Mouse (Mus musculus): ENCODE data around the gene Mfap4.

Mfap4 gene

DNA sequence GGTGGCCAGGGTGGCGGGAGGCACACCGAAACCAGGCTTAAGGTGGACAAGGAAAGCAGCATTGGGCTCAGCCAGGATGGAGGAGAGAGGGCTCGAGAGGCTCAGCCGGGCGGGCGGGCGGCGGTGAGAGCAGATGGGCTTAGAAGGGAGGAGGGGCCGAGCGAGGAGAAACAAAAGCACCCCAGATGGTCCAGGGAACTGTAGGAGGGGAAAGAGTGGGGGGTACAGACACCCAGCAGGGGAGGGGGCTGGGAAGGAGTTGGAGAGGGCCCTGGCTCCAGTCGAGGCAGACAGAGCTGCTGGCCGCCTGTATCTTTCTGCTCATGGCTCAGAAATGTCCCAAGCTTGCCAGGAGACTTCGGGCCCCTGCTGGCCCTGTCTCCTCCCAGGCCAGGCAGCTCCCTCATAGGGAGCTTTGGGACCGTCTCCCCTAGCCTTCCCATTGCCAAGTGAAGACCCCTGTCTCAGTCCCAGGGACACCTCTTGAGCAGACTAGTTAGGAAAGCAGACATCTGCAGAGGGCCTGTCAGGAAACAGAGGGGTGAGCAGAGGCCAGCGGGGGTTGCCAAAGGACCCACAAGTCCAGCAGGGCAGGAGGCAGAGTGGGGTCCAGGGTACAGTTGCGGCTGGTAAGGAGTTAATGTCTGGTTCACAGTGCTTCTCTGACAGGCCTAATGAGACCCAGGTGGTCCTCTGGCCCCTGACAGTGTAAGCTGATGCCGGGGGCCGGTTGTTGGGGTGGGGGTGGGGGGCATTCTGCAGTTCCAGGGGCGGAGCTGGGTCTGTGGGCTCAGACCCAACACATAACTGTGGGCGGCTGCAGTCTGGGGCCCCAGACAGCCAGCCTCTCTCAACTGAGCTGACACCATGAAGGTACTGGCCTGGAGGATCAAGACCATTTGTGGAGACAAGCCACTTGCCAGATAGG is at the start of gene Mfap4:
TSS of gene Mfap4 (plus strand) at position 819 of the 928 bp plus-strand sequence.
- no peak for DNase-seq (ENCODE audit: low read depth)

DNA sequence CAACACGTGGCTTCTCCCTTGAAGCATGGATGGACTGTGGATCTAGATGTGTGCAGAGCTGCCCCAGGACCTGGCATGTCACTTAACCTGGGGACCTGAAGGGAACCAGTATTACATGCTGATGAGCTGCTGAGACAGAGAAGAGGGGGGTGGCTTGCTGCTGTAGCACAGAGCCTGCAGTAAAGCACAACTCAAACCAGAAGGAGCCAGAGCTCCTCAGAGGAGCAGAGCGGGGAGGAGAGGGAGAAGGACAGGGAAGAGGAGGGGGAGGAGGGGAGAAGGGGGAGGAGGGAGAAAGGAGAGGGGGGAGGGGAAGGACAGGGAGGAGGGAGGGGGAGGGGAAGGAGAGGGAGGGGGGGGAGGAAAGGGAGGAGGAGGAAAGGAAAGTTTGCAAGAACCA is 48.9 kb upstream of the Mfap4 start:
- DNase-seq (ENCODE audit: low read depth): no peak

DNA sequence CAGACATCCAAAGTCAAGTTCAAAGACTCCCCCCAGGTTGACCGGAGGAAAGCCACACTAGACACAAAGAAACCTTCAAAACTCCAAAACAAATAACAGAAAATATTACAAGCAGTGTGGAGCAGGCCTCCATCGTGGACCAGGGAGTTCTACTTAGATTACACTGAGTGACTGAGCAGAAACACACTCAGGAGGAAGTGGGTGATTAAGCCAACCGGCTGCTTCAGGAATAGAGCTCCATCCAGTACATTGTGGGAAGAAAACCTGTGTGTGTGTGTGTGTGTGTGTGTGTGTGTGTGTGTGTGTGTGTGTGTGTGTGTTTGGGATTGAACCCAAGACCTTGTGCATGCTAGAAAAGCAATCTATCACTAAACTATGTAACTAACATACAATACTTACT is 46.1 kb upstream of the Mfap4 start:
- no peak for DNase-seq (ENCODE audit: low read depth)

DNA sequence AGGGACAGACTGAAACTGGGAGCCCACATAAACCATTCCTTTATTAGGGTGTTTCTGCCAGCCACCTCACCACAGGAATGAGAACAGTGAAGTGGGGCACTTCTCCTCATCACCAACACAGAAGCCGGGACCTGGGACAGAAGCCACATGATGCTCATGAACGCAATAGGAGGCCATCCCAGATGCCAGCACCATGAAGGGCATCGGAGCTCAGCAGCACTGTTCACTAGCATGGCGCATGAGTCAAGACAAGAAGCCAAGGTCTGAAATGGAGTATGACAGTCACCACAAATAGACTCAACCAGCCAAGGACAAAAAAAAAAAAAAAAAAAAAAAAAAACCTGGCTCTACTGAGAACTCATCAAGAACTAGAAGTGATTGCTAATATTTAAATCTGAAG is 44.8 kb upstream of the Mfap4 start:
- no peak for DNase-seq (ENCODE audit: low read depth)

DNA sequence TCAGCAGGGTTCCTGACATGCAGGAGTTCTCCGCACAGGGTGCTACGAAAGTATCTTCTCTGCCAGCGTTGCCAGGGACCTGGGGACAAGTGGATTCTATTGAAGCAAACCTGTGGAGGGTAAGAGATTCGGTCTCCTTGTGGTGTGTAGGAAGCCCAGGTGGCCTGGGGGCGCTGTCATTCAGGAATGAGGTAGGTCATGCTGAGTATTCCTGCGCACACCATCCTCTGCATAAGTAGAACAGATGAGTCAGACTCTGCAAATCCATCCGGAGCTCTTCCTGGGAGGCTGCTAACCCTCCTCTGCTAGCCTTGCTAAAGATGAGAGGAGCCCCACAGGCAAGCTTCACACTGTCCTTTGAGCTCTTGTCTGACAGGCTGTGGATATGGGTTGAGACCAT is 43.6 kb upstream of the Mfap4 start:
- no peak for DNase-seq (ENCODE audit: low read depth)

DNA sequence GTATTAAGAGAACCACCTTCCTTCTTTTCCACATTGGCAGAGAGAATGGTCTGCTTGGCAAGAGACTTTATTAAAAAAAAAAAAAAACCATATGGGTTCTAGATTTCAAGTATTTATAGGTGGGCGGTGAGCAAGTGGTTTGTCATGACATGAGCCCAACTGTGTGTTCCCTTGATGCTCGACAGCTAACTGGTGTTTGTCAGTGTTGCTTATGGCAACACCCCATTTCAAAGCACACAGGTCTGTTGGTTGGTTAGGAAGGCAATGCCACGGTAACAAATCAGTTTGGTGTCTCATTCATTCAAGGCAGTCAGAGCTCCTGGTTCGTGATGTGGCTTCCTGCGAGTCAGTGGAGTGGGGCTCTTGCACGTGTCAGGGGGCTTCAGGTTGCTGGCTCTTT is 41.4 kb upstream of the Mfap4 start:
- no peak for DNase-seq (ENCODE audit: low read depth)

DNA sequence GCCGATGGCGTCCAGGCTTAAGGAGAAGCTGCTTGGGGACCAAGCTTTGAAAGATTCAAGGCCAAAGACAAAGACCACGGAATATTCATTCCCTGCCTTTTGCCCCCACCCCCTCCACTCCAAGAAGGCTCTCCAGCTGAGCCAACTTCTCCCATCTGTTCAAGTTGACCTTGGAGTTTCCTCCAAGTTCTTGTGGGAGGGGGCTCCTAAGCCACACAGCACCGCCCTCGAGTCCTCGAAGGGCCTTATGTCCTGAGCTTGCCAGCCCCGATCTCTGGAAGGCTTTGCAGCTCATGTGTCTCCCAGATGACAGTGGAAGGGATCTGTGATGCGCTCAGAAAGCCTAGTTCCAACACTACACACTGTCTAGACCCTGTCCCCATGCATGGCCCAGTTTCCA is 37.9 kb upstream of the Mfap4 start:
- no peak for DNase-seq (ENCODE audit: low read depth)

DNA sequence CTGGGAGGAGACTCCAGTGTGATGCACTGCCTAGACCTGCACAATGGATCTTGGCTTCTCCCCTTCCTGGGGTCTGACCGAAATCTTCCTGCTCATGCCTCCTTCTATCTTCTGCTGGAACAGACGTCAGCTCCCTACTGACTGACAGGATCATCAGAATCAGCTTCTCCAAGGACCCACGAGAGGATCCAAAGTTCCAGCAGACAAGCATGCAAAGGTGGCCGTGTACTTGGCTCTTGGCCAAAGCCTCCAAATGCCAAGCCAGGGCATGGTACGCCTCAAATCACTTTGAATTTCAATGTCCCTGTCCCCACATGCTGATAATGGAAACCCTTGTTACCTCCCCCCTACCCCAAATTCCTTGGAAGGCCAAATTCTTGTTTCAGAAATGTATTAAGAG is 37.2 kb upstream of the Mfap4 start:
- no peak for DNase-seq (ENCODE audit: low read depth)

DNA sequence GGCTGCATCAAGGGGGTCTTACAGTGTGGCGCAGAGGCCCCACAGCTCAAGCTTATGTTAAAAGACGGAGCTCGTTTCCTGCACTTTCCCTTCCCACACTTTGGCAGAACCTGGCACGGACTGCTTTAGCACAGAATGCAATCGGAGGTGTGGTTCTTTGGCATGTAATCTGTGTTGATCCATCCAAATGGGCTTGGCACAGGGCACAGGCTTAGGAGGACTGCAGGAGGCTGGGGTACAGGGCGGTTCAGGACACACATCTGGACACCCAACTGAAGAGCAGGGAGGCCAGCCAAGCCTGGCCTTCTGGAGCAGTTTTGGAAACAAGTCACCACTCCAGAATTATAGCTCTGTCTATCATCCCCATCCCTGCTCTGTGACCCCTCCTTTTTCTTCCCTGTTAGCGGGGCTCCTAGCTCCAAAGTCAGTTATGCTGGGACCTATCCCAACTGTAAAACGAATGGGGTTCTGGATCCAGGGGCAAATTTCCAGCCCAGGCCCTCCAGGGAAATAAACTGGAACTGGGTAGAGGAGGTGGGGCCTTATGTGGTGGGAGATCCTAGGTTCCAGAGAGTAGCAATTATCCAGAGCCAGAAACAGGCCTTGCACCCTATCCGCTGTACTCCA is 36.5 kb upstream of the Mfap4 start:
- DNase-seq (ENCODE audit: low read depth): no peak

DNA sequence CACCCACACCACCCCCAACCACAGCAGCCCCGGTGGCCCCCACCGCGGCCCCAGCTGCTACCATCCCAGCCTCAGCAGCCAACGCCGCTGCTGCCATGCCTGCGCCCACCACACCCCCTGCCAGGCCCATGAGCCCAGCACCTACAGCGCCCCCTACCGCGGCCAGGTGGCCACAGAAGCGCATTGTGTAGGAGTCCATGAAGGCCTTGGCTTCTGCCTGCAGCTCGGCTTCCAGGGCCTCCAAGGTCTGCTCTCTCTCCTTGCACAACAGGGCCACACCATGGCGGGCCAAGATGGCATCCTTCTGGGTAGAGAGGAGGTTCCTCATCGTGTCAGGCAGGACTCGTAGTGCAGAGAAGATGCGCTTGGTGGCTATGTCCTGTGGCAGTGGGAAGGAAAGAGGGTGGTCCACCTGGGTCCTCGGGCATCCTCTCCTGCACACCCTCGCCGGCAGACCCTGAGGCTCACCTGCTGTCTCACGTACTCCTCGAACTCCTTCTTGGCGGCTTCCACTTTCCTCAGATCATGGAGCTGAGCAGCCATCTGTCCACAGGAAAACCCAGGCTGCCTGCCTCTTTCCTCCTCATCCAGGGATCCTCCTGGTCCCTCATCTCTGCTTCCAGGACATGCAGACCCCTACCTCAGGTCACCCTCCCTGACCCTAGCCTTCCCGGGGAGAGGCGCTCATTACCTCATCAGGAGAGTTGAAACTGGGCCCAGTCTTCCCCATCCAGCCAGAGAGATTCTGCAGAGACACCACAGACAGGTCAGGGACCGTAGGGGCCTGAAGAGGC is 35.5 kb upstream of the Mfap4 start:
- DNase-seq (ENCODE audit: low read depth): no peak

DNA sequence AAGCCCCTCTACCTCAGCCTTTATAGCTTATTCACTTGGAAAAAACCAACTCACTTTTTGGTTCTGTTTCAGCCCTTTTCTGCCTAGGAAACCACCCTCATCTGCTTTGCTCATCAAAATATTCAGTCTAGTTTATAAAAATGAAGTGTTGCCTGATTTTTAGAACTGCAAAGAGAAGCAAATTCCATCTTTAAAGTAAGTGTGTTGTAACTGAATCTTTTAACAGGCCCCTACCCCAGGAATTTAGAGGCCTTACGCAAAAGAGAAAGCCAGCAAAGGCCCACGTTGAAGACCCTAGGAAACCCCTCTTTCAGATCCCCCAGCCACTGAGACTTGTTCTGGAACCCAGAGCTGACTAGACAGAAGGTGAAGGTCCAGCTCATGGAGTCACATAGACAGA is 21.2 kb upstream of the Mfap4 start:
- DNase-seq (ENCODE audit: low read depth): no peak

DNA sequence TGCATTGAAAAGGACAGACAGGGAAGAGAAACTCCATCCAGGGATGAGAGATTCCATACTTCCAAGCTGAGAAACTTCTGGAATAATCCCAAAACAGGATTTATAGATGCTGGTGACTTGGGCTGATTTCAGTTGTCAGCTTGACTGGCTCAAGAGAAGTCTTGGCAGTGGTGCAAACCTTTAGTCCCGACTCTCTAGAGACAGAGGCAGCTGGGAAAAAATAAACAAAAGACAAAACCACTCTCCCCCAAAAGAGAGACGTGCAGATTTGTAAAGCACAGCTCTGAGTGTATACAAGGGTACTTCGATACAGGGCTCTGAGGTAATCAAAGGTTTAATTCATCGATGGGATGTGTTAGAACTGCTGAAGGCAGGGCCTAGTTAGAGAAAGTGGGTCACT is 19.8 kb upstream of the Mfap4 start:
- DNase-seq (ENCODE audit: low read depth): no peak

DNA sequence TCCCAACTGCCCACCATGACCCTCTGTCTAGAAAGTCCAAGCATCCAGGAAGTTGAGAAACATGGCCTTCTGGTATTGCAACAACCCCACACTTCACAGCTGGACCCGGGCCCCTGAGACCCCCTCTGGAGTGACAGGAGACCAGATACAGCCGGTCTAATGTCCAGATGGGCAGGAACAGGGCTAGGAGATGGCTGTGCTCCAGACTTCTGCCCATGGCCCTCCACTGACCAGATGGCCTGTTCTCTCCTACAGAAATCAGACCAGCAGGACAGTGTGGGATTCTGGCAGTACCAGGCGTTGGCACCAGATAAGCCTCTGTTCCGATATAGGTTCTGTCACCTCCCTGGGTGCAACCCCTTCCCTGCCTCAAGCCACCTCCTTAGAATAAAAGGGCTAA is 16.7 kb upstream of the Mfap4 start:
- DNase-seq (ENCODE audit: low read depth): no peak

DNA sequence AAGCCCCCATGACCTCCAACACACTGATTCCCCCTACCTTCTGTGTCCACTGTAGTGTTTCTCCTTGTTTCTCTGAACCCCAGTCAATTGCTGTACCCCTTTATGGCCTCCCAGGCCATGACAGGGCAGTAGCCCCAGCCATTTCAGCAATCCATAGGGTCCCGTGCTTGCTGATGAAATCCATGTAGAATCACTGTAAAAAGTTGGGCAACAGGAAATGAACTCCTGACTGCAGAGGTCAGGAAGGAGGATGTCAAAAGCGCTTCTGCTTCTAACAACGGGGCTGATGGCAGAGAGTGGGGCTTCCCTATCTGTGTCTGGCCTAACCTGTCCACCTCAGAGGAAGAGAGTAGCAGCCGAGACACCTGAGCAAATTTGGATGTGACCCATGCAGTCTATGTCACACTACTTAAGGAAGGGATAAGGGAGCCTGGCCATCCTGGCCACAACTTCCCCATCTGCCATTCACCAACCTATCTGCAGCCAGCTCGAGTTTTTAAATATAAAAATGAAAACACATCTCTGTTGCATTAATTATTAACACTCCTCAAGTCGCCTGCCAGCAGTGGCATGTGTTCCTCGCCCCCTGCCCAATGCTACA is 15.8 kb upstream of the Mfap4 start:
- DNase-seq (ENCODE audit: low read depth): no peak

DNA sequence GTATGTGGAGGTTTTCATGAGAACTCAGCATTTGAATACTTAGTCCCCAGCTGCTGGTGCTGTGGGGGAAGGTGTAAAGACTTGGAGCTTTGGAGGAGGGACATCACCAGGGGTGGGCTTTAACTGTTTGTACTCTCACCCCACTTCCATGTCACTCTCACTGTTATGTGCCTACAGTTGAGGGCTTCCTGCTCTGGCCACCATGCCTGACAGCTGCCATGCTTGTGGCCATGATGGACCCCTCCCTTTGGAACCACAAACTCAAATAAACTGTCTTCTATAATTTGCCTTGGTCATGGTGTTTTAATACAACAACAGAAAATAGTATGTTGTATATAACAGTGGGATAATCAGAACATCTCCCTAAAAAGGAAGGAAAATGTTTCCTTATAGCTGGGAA is 14.4 kb upstream of the Mfap4 start:
- no peak for DNase-seq (ENCODE audit: low read depth)

DNA sequence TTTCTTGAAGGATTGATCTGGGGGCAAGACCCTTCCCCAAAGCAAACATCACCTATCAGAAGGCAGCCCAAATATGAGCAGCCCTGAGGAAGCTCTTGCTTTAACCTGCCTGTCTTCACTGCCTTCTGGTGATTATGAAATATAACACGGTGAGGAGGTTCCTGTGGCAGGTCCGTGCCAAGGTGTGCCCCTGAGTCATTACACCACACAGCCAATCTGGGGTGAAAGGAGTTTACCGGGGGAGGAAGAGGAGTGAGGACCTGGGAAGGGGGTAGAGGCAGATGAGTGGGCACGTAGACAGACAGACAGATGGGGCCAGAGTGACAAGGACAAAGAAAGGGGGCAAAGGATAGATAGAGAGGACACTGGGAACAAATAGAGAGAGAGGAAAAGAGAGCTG is 11.6 kb upstream of the Mfap4 start:
- no peak for DNase-seq (ENCODE audit: low read depth)

DNA sequence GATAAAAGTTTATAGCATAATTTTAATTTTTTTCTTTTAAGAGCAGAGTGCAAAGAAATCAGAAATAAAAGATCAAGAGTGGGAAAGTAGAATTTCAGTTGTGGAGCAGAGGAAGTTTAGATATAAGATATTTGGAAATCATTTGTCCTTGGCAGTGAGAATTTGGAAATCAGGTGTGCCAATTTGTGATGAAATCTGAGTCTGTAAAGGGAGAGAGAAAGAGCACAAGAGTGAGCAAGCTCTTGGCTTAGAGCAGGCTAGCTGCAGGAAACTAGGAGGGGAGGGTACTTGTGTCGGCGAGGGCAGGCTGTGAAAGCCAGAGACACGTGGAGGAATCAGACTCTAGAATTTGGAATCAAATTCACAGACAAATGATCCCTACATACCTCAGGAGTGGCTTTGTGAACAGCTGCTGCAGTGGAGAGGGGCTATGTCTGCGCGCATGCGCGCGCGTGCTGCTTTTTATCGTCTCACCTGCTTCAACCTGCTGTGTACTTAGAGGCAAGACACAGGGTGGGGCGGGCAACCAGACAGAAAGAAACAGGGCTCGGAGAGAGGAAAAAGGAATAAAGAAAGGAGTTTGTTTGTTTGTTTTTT is 8.3 kb upstream of the Mfap4 start:
- no peak for DNase-seq (ENCODE audit: low read depth)

DNA sequence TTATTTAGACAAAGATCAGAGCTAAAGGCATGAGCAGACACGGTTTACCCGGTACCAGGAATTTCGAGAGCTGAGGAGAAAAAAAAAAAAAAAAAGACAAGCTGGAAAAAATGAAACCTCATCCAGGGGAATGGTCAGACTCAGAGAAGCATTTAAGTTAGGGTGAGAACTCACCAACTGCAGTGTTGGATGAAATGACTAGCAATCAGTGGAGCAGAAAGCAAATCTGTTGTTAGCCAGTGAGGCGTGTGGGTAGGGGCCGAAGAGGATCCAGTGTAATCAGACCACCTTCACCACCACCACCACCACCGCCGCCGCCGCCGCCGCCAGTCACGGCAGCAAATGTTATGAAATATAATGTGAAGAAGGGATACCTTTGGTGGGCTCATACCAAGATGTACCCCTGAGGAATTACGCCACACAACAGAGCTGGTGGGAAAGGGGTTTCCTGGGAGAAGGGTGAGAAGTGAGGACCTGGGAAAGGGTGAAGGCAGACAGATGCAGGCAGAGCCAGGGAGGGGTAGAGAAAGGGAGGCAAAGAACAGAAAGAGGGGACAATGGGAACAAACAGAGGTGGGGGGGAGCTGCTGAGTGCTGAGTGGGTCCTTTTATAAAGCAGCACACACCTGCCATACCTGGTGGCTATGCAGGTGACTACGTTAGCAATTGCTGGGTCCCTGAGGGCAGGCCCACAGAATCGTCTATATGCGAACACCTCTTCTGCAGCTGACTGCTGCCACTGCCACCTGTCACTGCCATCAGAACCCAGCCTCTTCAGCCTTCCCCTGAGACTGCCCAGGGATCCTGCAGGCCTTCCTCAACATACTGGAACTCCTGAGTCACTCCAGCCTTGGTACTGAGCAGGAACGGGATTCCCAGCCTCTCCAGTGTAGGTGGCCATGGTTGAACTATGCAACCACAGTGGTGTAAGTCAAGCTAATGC is 7.4 kb upstream of the Mfap4 start:
- DNase-seq (ENCODE audit: low read depth): no peak

DNA sequence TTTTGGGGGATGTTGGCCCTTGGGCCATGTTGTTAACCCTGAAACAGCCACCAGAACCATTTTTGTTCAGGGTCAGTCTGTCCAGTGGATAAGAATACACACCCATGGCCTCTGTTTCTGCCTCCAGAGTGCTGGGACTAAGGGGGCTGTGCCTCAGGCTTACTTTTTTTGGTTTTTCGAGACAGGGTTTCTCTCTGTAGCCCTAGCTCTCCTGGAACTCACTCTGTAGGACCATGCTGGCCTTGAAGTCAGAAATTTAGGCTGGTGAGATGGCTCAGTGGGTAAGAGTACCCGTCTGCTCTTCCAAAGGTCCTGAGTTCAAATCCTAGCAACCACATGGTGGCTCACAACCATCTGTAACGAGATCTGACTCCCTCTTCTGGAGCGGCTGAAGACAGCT is 6.4 kb upstream of the Mfap4 start:
- DNase-seq (ENCODE audit: low read depth): no peak

DNA sequence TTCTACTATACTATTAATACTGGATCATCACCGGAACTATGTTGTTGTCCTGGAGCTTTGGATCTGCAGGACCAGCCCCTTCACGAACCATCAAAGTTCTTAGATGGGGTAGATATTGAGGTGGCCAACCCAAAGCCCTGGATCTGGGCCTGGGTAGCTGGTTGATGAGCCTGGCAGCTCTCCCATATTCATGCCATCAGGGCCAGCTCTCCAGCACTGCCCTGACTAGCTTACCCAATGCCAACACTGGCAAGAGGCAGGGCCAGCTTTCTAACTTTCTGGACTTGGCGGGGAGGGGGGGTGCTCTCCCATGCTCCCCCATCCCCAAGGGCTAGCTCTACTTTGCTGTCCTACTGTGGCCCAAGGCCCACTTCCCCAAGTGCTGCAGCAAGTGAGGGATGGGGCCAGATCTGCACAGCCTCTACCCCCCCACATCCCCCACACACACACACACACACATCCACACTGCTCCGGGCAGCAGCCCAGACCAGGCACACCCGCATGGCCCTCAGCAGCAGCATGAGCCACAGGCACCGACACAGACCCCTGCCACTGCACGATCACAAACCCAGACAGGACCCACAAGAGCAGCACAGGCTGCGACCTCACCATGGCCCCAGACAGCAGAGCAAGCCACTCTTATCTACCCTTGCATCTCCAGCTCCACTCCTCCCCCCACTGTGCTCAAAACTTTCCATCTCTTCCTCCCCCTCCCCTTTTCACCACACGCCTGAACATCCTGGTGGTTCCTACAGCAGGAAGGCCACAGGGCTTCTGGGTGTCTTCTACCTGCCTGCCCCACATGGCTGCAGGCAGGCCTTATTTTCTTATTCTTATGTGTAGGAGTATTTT is 3.8 kb upstream of the Mfap4 start:
- DNase-seq (ENCODE audit: low read depth): no peak
